Mouse (Mus musculus): ENCODE measurements around the gene Fsd1l.

Gene Fsd1l

GRCm38 (mm10) chr4:53738956-53739616, 107.8 kb downstream of the Fsd1l start:
- no peak for DNase-seq (ENCODE audit: low spot score)

GRCm38 (mm10) chr4:53749831-53750230, 118.6 kb downstream of the Fsd1l start:
- DNase-seq (ENCODE audit: low spot score), result no peak

GRCm38 (mm10) chr4:53750391-53751120, 119.3 kb downstream of the Fsd1l start:
- DNase-seq (ENCODE audit: low spot score), result no peak

Measured in ovary, postnatal 36 days (tissue).